Mouse (Mus musculus): ENCODE data around the gene Jaml. TPM values are rescaled to one million over a fixed set of nuclear protein-coding genes. Genes with fewer than 3 reads are reported as not detected.

Jaml gene
- total RNA-seq, 2 experiments from 2014 or later = 0.20 to 0.30 TPM

- no peak for DNase-seq
These were observed 5.6 kb downstream of the Jaml start for GRCm38 (mm10) chr9:45084556-45084955.

DNA sequence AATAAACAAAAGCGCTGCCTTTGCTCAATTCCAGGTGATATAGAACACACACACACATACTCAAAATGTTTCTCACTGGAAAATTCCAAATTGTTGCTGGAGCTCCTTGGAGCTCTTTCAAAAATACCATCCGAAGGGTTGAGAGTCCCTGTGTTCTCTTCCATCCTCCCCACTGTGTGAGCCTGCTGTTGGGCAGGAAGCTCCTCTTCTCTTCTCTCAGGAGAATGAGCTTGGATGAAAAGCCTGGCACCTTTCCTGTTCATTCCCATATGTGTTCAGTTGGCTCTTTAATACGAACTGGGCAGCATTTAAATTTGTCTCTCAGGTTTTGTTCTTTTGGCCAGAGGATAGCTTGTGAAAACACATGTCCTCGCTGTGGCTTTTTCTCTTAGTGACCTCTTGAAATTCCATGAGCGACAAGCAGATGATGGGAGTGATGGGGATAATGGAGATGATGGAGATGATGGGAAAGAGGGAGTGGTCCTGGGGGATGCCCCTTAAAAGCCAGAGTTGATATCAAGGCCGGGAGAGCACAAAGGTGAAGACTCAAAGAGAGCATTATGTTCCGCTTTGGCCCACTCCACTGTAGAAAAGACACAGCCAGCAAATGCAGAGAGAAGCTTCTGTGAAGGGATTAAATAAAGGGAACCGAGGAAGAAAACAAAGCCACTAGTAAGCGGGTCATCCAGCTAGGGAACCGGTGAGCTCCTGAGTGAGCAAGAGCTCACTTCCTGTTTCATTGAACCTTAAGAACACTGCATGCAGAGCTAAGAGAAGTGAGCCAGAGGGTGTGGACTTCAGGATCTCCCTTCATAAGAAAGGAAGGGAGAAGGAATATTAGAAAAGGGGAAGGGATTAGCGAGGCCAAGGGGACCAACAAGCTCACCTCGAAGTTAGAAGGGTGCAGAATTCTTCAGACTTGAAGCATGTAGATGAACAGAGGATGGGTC, 7.0 kb downstream of the Jaml start:
- DNase-seq = no peak

DNA sequence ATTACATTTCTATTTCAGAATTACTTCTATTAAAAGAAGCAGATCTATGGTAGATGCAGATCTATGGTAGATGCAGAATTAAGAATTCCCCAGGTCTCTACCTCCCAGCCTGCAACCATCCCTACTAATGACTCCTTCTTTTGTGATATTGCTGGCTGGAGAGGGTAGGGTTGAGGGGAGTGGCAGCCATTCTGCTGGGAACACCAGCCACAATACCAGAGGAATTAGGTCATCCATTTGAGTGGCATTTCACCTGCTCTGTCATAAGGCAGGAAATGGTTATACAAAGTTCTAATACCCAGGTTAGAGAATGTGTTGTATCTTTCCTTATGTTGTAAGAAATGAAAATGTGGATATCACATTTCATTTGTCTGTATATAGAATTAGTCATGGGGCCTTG, 9.1 kb downstream of the Jaml start:
- no peak for DNase-seq

DNA sequence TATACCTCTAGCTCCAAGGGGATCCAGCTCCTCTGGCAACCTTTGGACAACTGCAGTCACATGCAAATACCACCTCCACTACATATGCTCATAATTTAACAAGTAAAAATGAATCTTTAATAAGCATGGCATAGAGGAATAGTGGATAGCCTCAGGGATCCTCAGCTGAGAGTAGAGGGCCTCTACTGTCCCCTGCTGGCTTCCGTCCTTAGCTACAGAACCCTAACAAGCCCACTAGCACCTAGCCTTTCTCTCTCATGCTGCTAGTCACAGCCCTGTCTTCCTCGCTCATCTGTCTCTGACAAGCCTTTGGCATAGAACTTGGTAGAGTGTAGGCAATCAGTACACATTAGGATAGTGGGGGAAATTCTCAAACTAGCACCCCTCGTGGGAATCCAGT, 11.8 kb downstream of the Jaml start:
- DNase-seq = no peak

- DNase-seq = no peak
These were observed 13.7 kb downstream of the Jaml start for GRCm38 (mm10) chr9:45092641-45093040.

GRCm38 (mm10) chr9:45095149-45095937, 16.4 kb downstream of the Jaml start:
- DNase-seq = no peak

- DNase-seq = no peak
These were observed 18.9 kb downstream of the Jaml start for GRCm38 (mm10) chr9:45097877-45098276.

DNA sequence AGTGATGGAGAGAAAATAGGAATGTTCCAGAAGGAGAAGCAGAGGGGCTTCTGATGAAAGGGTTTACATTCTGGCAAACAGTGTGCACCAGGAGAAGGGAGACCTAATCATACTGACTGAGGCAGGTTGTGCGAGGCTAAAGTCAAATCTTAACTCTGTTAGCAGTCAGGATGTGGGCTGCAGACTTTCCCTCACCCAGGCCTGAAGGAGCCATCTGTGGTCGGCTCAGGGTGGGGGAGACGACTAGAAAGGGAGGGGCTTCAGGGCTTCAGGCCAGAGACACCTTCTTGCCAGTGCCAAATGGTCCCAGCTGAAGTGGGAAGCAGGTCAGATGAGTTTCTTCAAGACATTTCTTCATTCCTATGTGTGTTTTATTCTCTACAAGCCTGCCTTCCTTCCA, 19.4 kb downstream of the Jaml start:
- no peak for DNase-seq

- no peak for DNase-seq
These were observed 23.5 kb downstream of the Jaml start for GRCm38 (mm10) chr9:45102528-45102927.

GRCm38 (mm10) chr9:45103211-45103979, 24.4 kb downstream of the Jaml start:
- DNase-seq = no peak

DNA sequence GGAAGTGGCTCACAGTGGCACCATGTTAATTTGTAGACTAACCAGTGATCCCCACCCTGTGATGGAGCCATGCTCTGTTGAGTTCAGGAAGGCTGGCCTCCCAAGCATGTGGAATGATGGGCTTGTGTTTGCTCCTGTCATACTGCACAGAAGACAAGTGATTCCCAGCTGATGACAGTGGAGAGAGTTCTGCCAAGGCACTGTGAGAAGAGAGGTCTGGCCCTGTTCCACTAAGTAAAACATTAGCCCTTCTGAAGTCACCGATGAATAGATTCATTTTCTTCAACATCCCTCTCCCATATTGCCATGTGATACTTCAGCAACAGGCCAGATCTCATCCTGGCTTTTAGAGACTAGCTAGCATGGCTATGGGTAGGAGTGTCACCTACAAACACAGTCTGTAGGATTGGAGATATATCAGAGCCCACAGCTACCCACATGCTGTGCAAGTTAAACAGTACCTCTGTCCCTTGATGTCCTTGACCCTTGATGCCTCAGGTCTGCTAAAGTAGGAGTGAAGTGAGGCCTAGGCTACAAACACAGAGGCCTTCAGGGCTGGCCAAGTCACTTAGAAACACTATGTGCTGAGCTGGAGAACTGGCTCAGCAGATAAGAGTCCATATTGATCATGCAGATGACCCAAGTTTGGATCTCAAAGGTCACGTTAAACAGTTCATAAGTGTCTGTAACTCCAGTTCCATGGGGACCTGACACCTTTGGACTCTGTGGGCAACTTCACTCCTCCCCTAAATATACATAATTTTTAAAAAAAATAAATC, 26.8 kb downstream of the Jaml start:
- no peak for DNase-seq

- DNase-seq = peak; percentile 54 to 58
These were observed 36.7 kb downstream of the Jaml start for GRCm38 (mm10) chr9:45115706-45116105.

GRCm38 (mm10) chr9:45116819-45117218, 37.8 kb downstream of the Jaml start:
- no peak for DNase-seq

GRCm38 (mm10) chr9:45117741-45118431, 38.9 kb downstream of the Jaml start, which contains the start of gene Scn2b:
Scn2b (plus strand) TSS chr9:45117782.
- DNase-seq = peak in 1 of 2 experiments; percentile 26

DNA sequence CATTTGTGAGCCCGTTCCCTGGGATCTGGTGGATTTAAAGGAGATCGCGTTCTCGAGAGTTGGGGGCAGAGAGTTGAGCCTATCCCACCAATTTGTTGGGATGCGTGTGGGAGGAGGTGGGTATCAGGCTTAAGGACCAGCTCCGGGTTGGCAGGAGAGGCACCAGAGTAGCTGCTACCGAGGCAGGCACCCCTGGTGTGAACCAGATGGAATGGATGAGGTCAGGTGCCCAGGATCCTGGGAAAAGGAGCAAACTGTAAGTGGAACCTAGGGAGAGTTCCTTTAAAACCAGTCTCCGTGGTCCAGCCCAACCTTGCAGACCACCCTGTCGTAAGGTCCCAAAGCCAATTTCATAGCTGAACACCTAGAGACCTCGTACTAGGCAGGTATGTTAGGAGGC, 39.6 kb downstream of the Jaml start:
- no peak for DNase-seq

- no peak for DNase-seq
These were observed 40.5 kb downstream of the Jaml start for GRCm38 (mm10) chr9:45119316-45119953.

DNA sequence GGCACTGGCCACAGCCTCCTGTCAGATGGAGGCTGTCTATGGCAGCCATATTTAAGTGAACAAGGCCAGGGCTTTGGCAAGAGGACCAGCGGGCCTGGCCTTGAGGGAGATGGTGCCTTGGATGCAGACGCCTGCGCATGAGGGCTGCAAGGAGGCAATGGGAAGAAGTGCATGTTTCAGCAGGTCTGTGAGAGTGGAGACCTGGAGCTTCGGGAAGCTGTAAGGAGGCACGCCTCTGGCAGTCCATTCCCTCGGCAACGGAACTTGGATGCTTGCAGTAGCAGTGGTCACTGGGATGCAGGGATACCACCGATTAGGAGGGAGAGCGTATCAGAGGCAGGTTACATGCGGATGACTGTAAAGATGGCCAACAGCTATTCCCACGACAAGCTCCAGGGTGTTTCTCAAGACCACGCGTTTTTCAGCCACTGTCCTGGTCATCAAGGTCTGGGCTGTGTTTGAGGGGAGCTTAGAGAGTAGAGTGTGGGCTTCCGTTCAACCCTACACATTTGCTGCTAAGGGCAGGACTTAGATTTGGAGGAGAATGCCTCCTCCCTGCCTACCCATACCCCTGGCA, 41.1 kb downstream of the Jaml start:
- DNase-seq = no peak

- no peak for DNase-seq
These were observed 41.6 kb downstream of the Jaml start for GRCm38 (mm10) chr9:45120567-45120966.

- no peak for DNase-seq
These were observed 42.0 kb downstream of the Jaml start for GRCm38 (mm10) chr9:45121001-45121400.

DNA sequence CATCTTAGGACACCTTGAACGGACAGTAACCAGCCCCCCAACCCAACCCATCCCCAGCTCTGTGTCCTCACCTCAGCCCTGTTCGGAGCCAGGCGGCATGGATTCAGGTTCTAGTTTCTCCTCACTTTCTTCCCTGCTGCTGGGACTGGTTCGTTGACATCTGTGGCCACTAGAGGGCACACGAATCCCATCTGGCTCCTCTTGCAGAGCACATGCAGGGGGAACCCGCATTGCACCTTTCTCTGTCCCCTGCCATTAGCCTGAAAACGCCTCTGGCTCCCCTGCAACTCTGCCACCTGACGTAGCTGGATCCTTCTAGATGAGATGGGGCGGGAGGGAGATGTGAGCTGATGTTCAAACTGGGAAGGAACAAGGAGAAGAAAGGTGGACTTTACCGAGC, 42.8 kb downstream of the Jaml start:
- DNase-seq = peak; percentile 73 to 74
